Mouse (Mus musculus) megakaryocyte-erythroid progenitor cell, adult 5-6 weeks (primary cell): ENCODE data around the gene Prrxl1. TPM values are rescaled to one million over a fixed set of nuclear protein-coding genes. Genes with fewer than 3 reads are reported as not detected.

ENCODE experiments used
- ATAC-seq: replicated peaks from 2 replicates; pipeline ENCODE4 v1.8.0; 2016; ENCODE audit warnings: mild to moderate bottlenecking, inconsistent platforms; ENCODE audit not compliant: severe bottlenecking, poor library complexity, low FRiP score, low TSS enrichment
- total RNA-seq, 2 experiments: library from RNA; stranded (forward) in 1 of 2; stranded (reverse) in 1 of 2; fragments of 200-1000, 215-1000 nt in 1 of 2; fragments of >200 nt in 1 of 2; fragmentation: Nextera tagmentation in 1 of 2; gene quantifications; 2 replicates each; pipeline ENCODE4 v1.2.3; 2014 to 2017

Prrxl1 gene
- total RNA-seq, 2 experiments from 2014 or later: not detected

- ATAC-seq: no peak
Observed at GRCm38 (mm10) chr14:32624245-32624644, 25.0 kb downstream of the Prrxl1 start.

- ATAC-seq: no peak
Observed at GRCm38 (mm10) chr14:32624811-32625210, 25.6 kb downstream of the Prrxl1 start.

DNA sequence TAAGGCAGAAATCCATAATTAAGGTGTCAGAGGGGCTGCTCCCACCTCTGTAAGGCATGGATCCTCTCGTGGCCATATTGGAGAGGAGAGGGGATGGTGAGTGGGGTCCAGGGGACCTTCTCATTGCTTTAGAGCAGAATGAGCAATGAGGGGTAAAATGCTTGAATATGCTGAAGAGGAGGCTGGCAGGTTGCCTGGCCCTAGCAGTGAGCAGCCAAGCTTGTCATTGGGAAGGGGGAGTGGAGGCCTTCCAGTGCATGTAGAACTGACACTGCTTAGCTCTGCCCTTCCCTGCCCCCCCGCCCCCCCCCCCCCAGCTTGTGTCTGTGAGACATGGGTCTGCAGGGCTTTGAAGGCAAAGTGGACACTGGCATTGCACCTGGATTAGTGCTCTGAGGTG lies 28.1 kb downstream of the Prrxl1 start:
- ATAC-seq: no peak

GRCm38 (mm10) chr14:32628584-32628983 lies 29.4 kb downstream of the Prrxl1 start:
- ATAC-seq: no peak

DNA sequence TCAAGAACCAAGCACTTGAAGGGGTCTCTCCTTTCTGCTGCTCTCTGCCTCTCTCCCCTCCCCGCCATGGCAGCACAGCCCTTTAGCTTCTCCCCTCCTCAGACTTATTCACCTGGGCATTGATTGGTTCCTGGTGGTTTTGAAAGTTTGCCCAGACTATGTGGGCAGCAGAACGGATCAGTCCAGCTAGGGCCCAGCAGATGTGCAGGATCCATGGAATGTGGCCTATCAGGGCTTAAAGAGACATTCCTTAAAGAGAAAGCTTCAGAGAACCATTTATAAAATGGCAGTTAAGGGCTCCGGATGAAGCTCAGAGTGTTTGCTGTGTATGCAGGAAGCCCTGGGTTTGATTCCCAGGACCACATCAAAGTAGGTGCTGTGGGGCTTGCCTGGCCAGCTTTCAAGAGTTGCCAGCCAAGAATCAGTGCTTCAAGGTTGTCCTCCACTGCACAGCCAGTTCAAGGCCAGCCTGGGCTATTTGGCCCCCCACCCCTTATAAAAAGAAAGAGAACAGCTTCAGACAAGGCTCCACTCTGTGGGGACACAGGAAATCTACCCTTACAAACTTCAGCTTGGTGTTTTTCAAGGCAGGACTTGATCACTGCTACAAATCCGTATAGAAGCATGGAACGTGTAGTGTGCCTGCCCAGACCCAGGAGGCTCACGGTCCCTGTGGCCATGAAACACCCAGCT lies 33.8 kb downstream of the Prrxl1 start:
- no peak for ATAC-seq

DNA sequence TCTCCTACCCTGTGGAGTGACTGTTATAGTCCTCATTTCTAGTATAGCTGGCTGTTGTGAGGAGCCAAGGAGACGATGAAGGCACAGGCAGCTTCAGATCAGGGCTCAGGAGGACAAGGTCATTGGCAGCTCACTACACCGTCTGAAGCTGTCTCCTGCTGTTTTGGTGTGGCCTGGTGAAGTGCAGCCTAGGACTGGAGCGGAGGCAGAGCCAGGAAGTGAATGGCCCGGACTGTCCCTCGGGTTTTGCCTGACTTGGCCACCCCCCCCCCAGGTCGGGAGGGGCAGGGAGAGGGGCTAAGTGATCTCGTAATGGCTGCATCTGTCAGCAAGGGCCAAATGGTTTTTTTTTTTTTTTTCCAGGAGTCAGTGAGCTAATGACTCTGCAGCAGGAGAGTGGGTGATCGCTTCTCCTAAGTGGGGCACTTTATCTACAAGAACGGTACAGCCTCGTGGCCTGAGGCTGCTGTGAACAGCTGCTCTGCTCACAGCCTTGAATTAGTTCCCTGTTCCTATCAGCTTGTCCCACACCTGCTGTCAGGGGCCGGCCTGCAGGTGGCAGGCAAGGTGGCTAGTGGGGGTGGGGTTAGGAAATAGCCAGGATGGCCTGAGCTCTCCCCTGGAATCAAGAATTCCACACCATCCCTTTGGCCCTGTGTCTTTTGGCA lies 34.9 kb downstream of the Prrxl1 start:
- no peak for ATAC-seq

DNA sequence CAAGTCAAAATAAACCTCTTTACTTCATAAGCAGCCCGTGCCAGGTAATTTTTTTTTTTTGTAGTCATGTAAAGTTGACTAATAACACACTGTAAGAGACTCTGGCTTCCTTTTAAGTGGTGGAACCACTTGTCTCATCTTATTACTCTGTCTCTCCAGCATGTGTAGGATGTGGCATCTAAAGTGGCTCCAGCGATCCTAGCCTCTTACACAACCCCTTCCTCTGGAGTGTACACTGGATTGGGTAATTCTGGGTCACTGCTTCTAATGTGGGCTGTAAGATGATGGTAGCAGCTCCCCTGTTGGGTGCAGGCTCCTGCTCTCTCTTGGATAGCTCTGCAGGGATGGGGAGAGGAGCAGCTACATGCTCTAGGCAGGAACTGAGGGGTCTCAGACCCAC lies 39.3 kb downstream of the Prrxl1 start:
- ATAC-seq: no peak

- ATAC-seq: no peak
Observed at GRCm38 (mm10) chr14:32659781-32660180, 60.6 kb downstream of the Prrxl1 start.

GRCm38 (mm10) chr14:32663099-32663498 lies 63.9 kb downstream of the Prrxl1 start:
- ATAC-seq: no peak

DNA sequence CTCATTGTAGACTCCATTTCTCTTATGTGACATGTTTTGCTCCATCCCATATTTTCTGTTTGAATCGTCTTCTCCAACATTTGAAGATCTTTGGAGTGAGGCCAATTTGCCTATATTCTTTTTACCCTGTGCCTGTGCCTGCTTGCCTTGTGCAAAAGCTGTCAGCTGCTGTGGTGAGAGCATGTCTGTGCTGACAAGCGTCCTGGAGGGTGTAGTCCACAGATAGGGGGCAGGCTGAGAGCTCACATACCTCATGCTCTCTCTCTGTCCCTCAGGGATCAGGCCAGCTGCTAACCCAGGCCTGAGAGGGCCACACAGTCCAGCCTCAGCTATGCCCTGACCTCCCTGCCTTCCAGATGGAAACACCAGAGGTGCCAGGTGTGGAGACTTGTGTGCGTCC lies 74.0 kb downstream of the Prrxl1 start:
- no peak for ATAC-seq

DNA sequence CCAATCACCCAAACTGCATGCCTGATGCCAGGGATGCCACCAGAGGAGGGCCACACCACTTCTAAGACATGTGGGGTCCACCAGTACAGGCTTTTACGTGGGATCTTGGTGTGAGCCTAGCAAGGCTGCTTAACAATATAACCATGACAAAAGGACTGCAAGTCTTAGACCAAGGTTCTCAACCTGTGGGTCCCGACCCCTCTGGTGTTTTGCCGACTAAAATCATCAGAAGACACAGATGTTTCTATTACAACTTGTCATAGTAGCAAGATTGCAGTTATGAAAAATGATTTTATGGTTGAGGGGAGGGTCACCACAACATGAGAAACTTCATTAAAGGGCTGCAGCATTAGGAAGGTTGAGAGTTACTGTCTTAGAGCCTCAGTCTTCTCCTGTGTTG lies 79.4 kb downstream of the Prrxl1 start:
- no peak for ATAC-seq

DNA sequence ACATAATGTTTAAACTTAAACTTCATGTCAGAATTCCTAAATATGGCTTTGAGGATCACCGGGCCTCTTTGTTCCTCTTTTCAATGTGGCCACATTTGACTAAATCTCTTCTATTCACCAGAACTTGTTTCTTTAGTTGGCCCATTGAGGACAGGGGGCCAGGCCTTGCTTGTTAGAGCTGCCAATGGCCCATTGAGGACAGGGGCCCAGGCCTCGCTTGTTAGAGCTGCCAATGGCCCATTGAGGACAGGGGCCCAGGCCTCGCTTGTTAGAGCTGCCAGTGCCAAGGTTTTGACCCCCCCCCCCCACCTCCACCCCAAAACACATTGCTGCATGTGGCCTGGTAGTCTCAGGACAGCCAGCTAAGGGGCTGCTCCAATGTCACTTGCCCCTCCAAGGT lies 82.4 kb downstream of the Prrxl1 start:
- no peak for ATAC-seq

- ATAC-seq: no peak
Observed at GRCm38 (mm10) chr14:32682536-32682935, 83.3 kb downstream of the Prrxl1 start.

GRCm38 (mm10) chr14:32683251-32683838 lies 84.1 kb downstream of the Prrxl1 start:
- ATAC-seq: no peak

DNA sequence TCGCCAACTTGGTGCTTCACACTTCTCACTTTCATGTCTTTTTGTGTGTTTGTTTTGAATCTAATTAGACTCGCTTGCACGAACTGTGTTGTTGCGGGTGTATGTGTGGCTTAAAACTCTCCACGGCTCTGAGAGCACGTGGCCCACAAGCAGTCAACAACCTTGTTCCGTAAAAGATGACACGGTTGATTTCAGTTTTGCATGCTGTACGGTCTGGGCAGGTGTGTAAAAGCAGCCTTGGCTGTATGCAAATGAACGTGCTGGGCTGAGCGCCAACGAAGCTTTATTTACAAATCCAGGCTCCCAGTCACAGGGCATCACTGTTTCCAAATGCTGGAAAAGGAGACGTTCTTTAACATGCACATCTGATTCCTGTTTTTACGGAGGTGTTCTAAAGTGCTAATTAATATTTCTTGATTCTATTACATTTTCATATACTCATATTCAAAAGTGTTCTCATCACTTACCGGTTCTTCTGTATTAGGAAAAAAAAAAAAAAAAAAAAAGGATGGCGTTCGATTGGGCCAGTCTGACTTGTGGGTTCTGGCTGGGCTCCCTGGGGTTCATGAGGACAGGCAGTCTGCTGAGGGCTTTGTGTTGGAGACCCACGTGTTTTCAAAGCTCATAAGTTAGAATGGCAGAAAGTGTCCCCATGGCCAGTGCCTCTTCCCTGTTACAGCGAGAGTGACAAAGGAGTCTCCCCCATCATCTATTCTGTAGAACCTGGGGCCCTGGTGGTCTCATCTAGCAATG lies 85.0 kb downstream of the Prrxl1 start:
- ATAC-seq: no peak

GRCm38 (mm10) chr14:32684735-32685105 lies 85.5 kb downstream of the Prrxl1 start:
- ATAC-seq: no peak

DNA sequence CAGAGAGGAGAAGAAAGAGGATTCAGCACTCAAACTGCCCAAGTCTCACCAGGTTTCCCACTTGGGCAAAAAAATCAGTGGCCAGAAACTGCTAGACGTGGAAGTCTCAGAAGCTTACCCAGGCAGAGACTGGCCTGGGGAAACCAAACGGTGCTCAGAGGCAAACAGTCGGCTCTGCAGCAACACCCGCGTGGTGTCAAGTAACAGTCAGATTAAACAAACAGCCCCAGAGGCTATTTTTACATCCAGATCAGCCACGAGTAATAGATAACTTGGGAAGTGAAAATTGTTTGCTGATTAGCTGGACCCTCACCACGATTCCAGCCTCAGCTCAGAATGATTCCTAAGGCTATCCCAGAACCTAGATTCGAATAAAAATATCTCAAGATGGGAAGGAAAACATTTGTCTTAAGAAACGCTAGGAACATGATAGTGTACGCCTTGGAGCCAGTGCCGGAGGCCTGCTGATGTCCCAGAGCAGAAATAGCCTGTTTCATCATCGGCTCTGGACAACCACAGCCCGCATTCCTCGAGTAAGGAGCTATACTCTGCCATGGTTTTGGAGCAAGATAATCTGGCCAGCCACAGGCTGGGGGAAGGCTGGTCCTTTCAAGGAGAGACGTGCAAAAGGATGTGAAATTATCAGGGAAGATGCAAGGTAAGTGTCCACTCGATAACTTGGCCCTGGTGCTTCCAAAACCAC lies 86.1 kb downstream of the Prrxl1 start, which contains the start of gene 3425401B19Rik:
TSS of gene 3425401B19Rik (minus strand) at position 170 of the 703 bp plus-strand sequence.
- ATAC-seq: no peak

- ATAC-seq: no peak
Observed at GRCm38 (mm10) chr14:32695906-32696305, 96.7 kb downstream of the Prrxl1 start.

DNA sequence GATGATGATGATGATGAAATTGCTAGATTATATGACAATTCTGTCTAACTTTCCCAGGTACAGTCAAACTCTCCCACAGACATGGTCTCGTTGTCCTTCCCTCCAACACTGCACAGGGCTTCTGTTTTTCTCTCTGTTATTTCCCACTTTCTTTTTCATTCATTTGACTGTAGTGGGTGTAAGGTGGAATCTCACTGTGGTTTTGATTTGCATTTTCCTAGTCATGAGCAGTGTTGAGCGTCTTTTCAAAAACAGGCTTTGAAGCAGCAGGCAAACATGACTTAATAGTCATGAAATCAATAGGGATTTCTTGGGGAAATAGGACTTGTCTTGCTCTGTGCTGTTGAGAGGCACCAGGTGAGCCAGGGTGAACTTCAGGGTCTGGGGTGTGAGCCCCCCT lies 97.1 kb downstream of the Prrxl1 start:
- ATAC-seq: no peak

DNA sequence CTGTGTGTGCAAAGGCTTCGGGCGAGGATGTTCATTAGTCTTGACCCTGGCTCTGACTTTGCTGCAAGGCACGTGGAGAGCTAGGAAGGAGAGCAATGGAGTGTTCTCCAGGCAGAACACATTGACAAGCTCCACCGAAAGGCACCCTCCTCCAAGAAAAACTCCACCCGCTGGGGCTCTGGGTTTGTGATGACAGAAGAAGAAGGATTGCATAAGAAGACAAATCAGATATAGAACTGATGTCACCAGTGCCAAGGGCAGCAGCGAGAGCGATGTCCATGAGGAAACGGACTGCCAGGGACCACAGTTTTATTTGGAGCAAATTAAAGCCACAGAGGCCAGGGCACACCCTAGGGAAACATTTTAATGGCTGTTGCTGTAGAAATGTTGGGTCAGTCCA lies 98.6 kb downstream of the Prrxl1 start:
- ATAC-seq: no peak
